Mouse (Mus musculus) spleen, adult 2 months (tissue): ENCODE measurements around the gene Olfr589.

Experiments used
- CTCF ChIP-seq: fragments of 200-500 bp; IDR thresholded peaks from 2 replicates; pipeline ENCODE4 v1.5.1; 2011; ENCODE audit warnings: mild to moderate bottlenecking, inconsistent platforms; ENCODE audit not compliant: insufficient read depth, insufficient read length, insufficient replicate concordance; ENCODE audit errors: extremely low read depth
- POLR2A ChIP-seq: fragments of 200-500 bp; IDR thresholded peaks from 2 replicates; pipeline ENCODE4 v1.6.1; 2011; ENCODE audit warnings: low read depth, low read length, inconsistent platforms

DNA sequence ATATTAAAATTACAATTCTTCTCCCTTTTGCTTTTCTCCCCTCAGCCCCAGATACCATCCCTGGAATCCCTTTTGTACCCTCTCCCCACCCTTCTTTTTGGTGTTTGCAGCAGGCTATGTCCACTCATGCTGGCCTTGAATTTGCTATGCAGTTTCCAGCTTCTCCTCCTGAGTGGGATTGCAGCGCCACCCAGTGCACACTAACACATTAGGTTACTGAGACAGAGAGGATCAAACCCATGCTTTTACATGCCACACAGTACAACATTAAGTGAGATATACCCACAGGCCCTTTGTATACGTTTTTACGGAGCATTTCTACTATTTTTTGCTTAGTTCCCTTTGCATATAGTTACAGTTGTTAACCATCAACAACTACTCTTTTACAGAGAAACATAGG, 36.8 kb downstream of the Olfr589 start:
- TF ChIP-seq CTCF (no peak), POLR2A (no peak)
